Mouse (Mus musculus): ENCODE data around the gene Limch1. TPM values are rescaled to one million over a fixed set of nuclear protein-coding genes. Genes with fewer than 3 reads are reported as not detected.

Gene Limch1
- polyA plus RNA-seq, 1 experiment from 2014 or later: 28.3 TPM

- 90% methylated on average over 9 of the region's 9 CpGs for WGBS
- H3K27me3 ChIP-seq (ENCODE audit: poor library complexity, severe bottlenecking): peaks cover 5% of the 10 kb centered on the region; the same call in 1 of the 2 replicates
- no peaks in the 10 kb centered on the region for H3K9me3 ChIP-seq
- H3K4me1 ChIP-seq: no peaks in the 10 kb centered on the region
- no peak overlapping the region for H3K27ac ChIP-seq
- DNase-seq (ENCODE audit: extremely low spot score, low spot score): no peak
- no peaks in the 10 kb centered on the region; the same call in 1 of the 2 replicates for H3K36me3 ChIP-seq (replicated peaks)
- H3K4me3 ChIP-seq: no peak overlapping the region
These were observed 298.3 kb downstream of the Limch1 start for GRCm38 (mm10) chr5:67043932-67044331.

- Histone ChIP-seq H3K27ac (no peak overlapping the region), H3K4me1 (no peaks in the 10 kb centered on the region), H3K9me3 (no peaks in the 10 kb centered on the region), H3K27me3 (ENCODE audit: poor library complexity, severe bottlenecking) (peaks cover 21% of the 10 kb centered on the region), H3K36me3 (replicated peaks) (no peaks in the 10 kb centered on the region; the same call in 1 of the 2 replicates), H3K4me3 (no peak overlapping the region)
- 11% methylated on average over 4 of the region's 4 CpGs for WGBS
- peak; percentile 57 for DNase-seq (ENCODE audit: extremely low spot score, low spot score)
These were observed 302.4 kb downstream of the Limch1 start for GRCm38 (mm10) chr5:67048003-67048402.

GRCm38 (mm10) chr5:67057803-67058202 is 312.2 kb downstream of the Limch1 start:
- no peak for DNase-seq (ENCODE audit: extremely low spot score, low spot score)
- Histone ChIP-seq H3K27me3 (ENCODE audit: poor library complexity, severe bottlenecking) (0 out of 2 replicates have a peak, but pooled peaks cover 3% of the 10 kb centered on the region), H3K4me1 (no peaks in the 10 kb centered on the region), H3K27ac (no peak overlapping the region), H3K9me3 (no peaks in the 10 kb centered on the region), H3K36me3 (replicated peaks) (0 out of 2 replicates have a peak, but pooled peaks cover 3% of the 10 kb centered on the region), H3K4me3 (no peak overlapping the region)
- WGBS: 87% methylated on average over 6 of the region's 6 CpGs

GRCm38 (mm10) chr5:67060519-67060918 is 314.9 kb downstream of the Limch1 start:
- no peaks in the 10 kb centered on the region for H3K36me3 ChIP-seq (replicated peaks)

GRCm38 (mm10) chr5:67063596-67063995 is 318.0 kb downstream of the Limch1 start:
- Histone ChIP-seq H3K27ac (no peak overlapping the region), H3K27me3 (ENCODE audit: poor library complexity, severe bottlenecking) (no peaks in the 10 kb centered on the region), H3K4me3 (no peak overlapping the region), H3K4me1 (no peaks in the 10 kb centered on the region), H3K9me3 (no peaks in the 10 kb centered on the region), H3K36me3 (replicated peaks) (no peaks in the 10 kb centered on the region)
- WGBS: 90% methylated on average over 9 of the region's 9 CpGs
- DNase-seq (ENCODE audit: extremely low spot score, low spot score): no peak

More at GRCm38 (mm10) chr5:67060519-67060918, 314.9 kb downstream of the Limch1 start:
- WGBS: 59% methylated on average over 3 of the region's 4 CpGs
- Histone ChIP-seq H3K27ac (no peak overlapping the region), H3K4me3 (no peak overlapping the region), H3K9me3 (no peaks in the 10 kb centered on the region), H3K4me1 (no peaks in the 10 kb centered on the region), H3K27me3 (ENCODE audit: poor library complexity, severe bottlenecking) (no peaks in the 10 kb centered on the region)
- DNase-seq (ENCODE audit: extremely low spot score, low spot score): no peak

GRCm38 (mm10) chr5:67083117-67083516 is 337.5 kb downstream of the Limch1 start:
- Histone ChIP-seq H3K36me3 (replicated peaks) (no peaks in the 10 kb centered on the region), H3K4me3 (no peak overlapping the region), H3K27me3 (ENCODE audit: poor library complexity, severe bottlenecking) (peaks cover 34% of the 10 kb centered on the region), H3K27ac (no peak overlapping the region), H3K9me3 (no peaks in the 10 kb centered on the region), H3K4me1 (peaks cover 10% of the 10 kb centered on the region; the same call in 1 of the 2 replicates)
- 37% methylated on average over 6 of the region's 6 CpGs for whole genome bisulfite sequencing
- no peak for DNase-seq (ENCODE audit: extremely low spot score, low spot score)

GRCm38 (mm10) chr5:67090856-67091255 is 345.2 kb downstream of the Limch1 start:
- Histone ChIP-seq H3K4me3 (no peak overlapping the region), H3K9me3 (no peaks in the 10 kb centered on the region), H3K27ac (no peak overlapping the region), H3K36me3 (replicated peaks) (no peaks in the 10 kb centered on the region), H3K4me1 (peaks cover 10% of the 10 kb centered on the region), H3K27me3 (ENCODE audit: poor library complexity, severe bottlenecking) (peaks cover 75% of the 10 kb centered on the region)
- DNase-seq (ENCODE audit: extremely low spot score, low spot score): no peak
- 80% methylated on average over 5 of the region's 5 CpGs for WGBS

- H3K27me3 ChIP-seq (ENCODE audit: poor library complexity, severe bottlenecking): peaks cover 84% of the 10 kb centered on the region
- WGBS: 30% methylated on average over 4 of the region's 4 CpGs
- no peak overlapping the region for H3K4me3 ChIP-seq
- H3K9me3 ChIP-seq: no peaks in the 10 kb centered on the region
- no peaks in the 10 kb centered on the region for H3K36me3 ChIP-seq (replicated peaks)
- H3K4me1 ChIP-seq: peaks cover 18% of the 10 kb centered on the region
- DNase-seq (ENCODE audit: extremely low spot score, low spot score): no peak
- H3K27ac ChIP-seq: no peak overlapping the region
These were observed 346.1 kb downstream of the Limch1 start for GRCm38 (mm10) chr5:67091766-67092165.

GRCm38 (mm10) chr5:67093991-67094390 is 348.4 kb downstream of the Limch1 start:
- Histone ChIP-seq H3K9me3 (no peaks in the 10 kb centered on the region), H3K27me3 (ENCODE audit: poor library complexity, severe bottlenecking) (peaks cover 98% of the 10 kb centered on the region), H3K4me3 (no peak overlapping the region), H3K36me3 (replicated peaks) (no peaks in the 10 kb centered on the region), H3K27ac (no peak overlapping the region), H3K4me1 (peaks cover 30% of the 10 kb centered on the region)
- 14% methylated on average over 2 of the region's 2 CpGs for WGBS
- DNase-seq (ENCODE audit: extremely low spot score, low spot score): no peak

- Histone ChIP-seq H3K9me3 (no peaks in the 10 kb centered on the region), H3K4me1 (peaks cover 39% of the 10 kb centered on the region), H3K27ac (no peak overlapping the region), H3K27me3 (ENCODE audit: poor library complexity, severe bottlenecking) (peaks cover 100% of the 10 kb centered on the region), H3K36me3 (replicated peaks) (no peaks in the 10 kb centered on the region), H3K4me3 (no peak overlapping the region)
- WGBS: under 1% methylated on average over 15 of the region's 15 CpGs
- DNase-seq (ENCODE audit: extremely low spot score, low spot score): peak; percentile 51
These were observed 349.5 kb downstream of the Limch1 start for GRCm38 (mm10) chr5:67095153-67095552.

- H3K36me3 ChIP-seq (replicated peaks): no peaks in the 10 kb centered on the region
- peaks cover 45% of the 10 kb centered on the region for H3K4me1 ChIP-seq
- H3K27me3 ChIP-seq (ENCODE audit: poor library complexity, severe bottlenecking): peaks cover 100% of the 10 kb centered on the region
- DNase-seq (ENCODE audit: extremely low spot score, low spot score): no peak
- WGBS: under 1% methylated on average over 47 of the region's 47 CpGs
- peak overlapping the region; percentile 52 for H3K4me3 ChIP-seq
- peak overlapping the region; percentile 65 for H3K27ac ChIP-seq
- no peaks in the 10 kb centered on the region for H3K9me3 ChIP-seq
These were observed 350.2 kb downstream of the Limch1 start for GRCm38 (mm10) chr5:67095651-67096377.

- Histone ChIP-seq H3K27ac (peak overlapping the region; percentile 65), H3K27me3 (ENCODE audit: poor library complexity, severe bottlenecking) (peaks cover 100% of the 10 kb centered on the region), H3K9me3 (no peaks in the 10 kb centered on the region), H3K36me3 (replicated peaks) (no peaks in the 10 kb centered on the region), H3K4me3 (peak overlapping the region; percentile 52), H3K4me1 (peaks cover 50% of the 10 kb centered on the region)
- peak; percentile 69 for DNase-seq (ENCODE audit: extremely low spot score, low spot score)
- under 1% methylated on average over 25 of the region's 28 CpGs for WGBS
These were observed 350.7 kb downstream of the Limch1 start for GRCm38 (mm10) chr5:67096378-67096771.
